Mouse (Mus musculus) embryonic facial prominence, embryonic 13.5 days (tissue): ENCODE results near the gene Macrod1. TPM values are rescaled to one million over a fixed set of nuclear protein-coding genes. Genes with fewer than 3 reads are reported as not detected.
A peak's percentile ranks its signal among the peaks of the same experiment; 100 is the strongest.

Source experiments
- ATAC-seq: fragments of 200-750 bp; cut with Nextera tagmentation; 2 replicates; pipeline ENCODE4 v1.8.0; 2017; ENCODE audit warnings: low read depth; ENCODE audit not compliant: insufficient number of reproducible peaks, insufficient read depth, low FRiP score, low TSS enrichment
- H3K27ac ChIP-seq: fragments of 300-500 bp; sonication (generic); 2 replicates; pipeline ENCODE4 v1.5.1; 2015; ENCODE audit warnings: moderate library complexity, mild to moderate bottlenecking, inconsistent platforms
- H3K27me3 ChIP-seq: fragments of 300-500 bp; sonication (generic); 2 replicates; pipeline ENCODE4 v1.6.1; 2015; ENCODE audit warnings: mild to moderate bottlenecking, inconsistent platforms
- H3K36me3 ChIP-seq: fragments of 300-500 bp; sonication (generic); 2 replicates; pipeline ENCODE4 v1.6.1; 2015; ENCODE audit warnings: mild to moderate bottlenecking, inconsistent platforms
- H3K4me1 ChIP-seq: fragments of 300-500 bp; sonication (generic); 2 replicates; pipeline ENCODE4 v1.6.1; 2015; ENCODE audit warnings: inconsistent platforms
- H3K4me2 ChIP-seq: fragments of 300-500 bp; sonication (generic); 2 replicates; pipeline ENCODE4 v1.6.1; 2015; ENCODE audit warnings: moderate library complexity, mild to moderate bottlenecking, inconsistent platforms
- H3K4me3 ChIP-seq: fragments of 300-500 bp; sonication (generic); 2 replicates; pipeline ENCODE4 v1.5.1; 2015; ENCODE audit warnings: mild to moderate bottlenecking, inconsistent platforms
- H3K9ac ChIP-seq: fragments of 300-500 bp; sonication (generic); 2 replicates; pipeline ENCODE4 v1.6.1; 2015; ENCODE audit warnings: mild to moderate bottlenecking, inconsistent platforms
- H3K9me3 ChIP-seq: fragments of 300-500 bp; sonication (generic); 2 replicates; pipeline ENCODE4 v1.6.1; 2016; ENCODE audit warnings: inconsistent platforms
- WGBS: fragments of 180-500 bp; shearing (Covaris S2); methylation state at CpG from one replicate; pipeline ENCODE4 v1.1.7; 2015; ENCODE audit warnings: mixed read lengths; 5-methylcytosine and 5-hydroxymethylcytosine counted together
- polyA plus RNA-seq: library from polyadenylated mRNA; unstranded; fragments of >200 nt; fragmentation: Nextera tagmentation; extraction: Ambion mirVana; gene quantifications from 2 replicates; pipeline ENCODE4 v1.2.1, GENCODE M21; 2015

Gene Macrod1
- 7.1 and 9.0 TPM in 2 replicates for polyA plus RNA-seq

- no peak within 1 kb of the TSS for H3K27ac ChIP-seq
- H3K4me1 ChIP-seq: peaks cover 29% of the 10 kb centered on the region
- peak within 1 kb of the TSS; percentile 75 for H3K9ac ChIP-seq
- H3K4me2 ChIP-seq: peak within 1 kb of the TSS; percentile 100
- under 1% methylated on average over 70 of the region's 72 CpGs for WGBS
- no peaks in the 10 kb centered on the region for H3K9me3 ChIP-seq
- H3K36me3 ChIP-seq: no peaks in the 10 kb centered on the region
- no peaks in the 10 kb centered on the region for H3K27me3 ChIP-seq
- H3K4me3 ChIP-seq: peak within 1 kb of the TSS; percentile 76
- peak; percentile 70 for ATAC-seq
Observed at GRCm38 (mm10) chr19:7056248-7057087, at the start of gene Macrod1. TSS of gene Macrod1 (plus strand) at chr19:7056810.

DNA sequence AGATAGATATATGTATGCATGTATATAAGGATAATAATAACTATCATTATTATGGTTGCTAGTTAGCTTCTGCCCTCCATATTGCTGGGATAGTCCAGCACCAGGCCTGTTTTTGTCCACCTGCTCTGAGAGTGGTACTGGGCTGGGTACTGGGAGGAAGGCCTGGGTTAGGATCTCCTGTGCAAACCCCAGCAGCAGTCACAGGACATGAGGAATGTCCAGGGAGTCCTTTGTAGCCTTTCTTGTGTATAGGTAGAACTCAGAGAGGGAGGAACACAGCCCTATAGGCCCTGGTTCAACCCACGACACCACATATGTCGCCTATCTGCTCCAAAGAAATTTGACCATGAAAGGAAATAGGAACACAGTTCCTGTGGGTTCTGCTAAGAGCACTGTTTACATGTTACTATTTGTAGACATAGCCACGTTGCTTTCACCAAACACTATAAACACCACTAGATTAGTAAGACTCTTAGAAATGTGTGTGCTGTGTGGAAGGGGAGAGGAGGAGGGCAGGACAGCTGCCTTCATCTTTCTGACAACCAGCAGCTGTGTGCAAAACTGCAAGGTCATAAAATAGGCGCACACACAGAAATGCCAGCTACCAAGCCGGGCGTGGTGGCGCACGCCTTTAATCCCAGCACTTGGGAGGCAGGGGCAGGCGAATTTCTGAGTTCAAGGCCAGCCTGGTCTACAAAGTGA, 49.6 kb upstream of the Macrod1 start:
- 83% methylated on average over 9 of the region's 9 CpGs for WGBS
- H3K4me3 ChIP-seq: no peak overlapping the region
- ATAC-seq: no peak
- no peak overlapping the region for H3K9ac ChIP-seq
- no peak overlapping the region for H3K27ac ChIP-seq
- no peak overlapping the region for H3K4me2 ChIP-seq
- H3K9me3 ChIP-seq: no peaks in the 10 kb centered on the region
- no peaks in the 10 kb centered on the region for H3K27me3 ChIP-seq
- no peaks in the 10 kb centered on the region for H3K4me1 ChIP-seq
- no peaks in the 10 kb centered on the region for H3K36me3 ChIP-seq

- no peak for ATAC-seq
- Histone ChIP-seq H3K4me3 (no peak overlapping the region), H3K4me2 (no peak overlapping the region), H3K27me3 (no peaks in the 10 kb centered on the region), H3K27ac (no peak overlapping the region), H3K4me1 (no peaks in the 10 kb centered on the region), H3K9ac (no peak overlapping the region), H3K36me3 (peaks cover 12% of the 10 kb centered on the region; the same call in 1 of the 2 replicates), H3K9me3 (no peaks in the 10 kb centered on the region)
- whole genome bisulfite sequencing: 83% methylated on average over 4 of the region's 4 CpGs
Observed at GRCm38 (mm10) chr19:7012426-7012825, 44.2 kb upstream of the Macrod1 start.

DNA sequence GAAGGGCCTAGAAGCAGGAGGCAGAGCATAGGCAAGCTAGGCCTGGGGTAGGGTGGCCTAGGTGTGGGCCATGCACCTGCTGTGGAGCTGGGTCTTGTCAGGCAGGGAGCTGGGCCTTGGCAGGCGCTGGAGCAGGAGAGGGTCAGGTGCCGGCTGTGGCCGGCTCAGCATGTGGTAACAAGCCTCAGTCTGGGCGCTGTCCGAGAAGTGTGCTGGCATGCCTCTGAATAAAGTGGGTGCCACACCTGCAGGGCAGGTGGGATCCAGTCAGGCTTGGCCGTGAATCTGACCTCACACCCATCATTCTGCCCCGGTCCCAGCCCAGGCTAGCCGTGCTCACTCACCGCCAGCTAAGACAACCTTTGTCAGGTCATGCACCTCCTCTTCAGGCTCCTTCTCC, 42.6 kb upstream of the Macrod1 start:
- Histone ChIP-seq H3K36me3 (peaks cover 22% of the 10 kb centered on the region), H3K9me3 (no peaks in the 10 kb centered on the region), H3K4me3 (no peak overlapping the region), H3K9ac (no peak overlapping the region), H3K27me3 (no peaks in the 10 kb centered on the region), H3K27ac (no peak overlapping the region), H3K4me2 (no peak overlapping the region), H3K4me1 (no peaks in the 10 kb centered on the region)
- 83% methylated on average over 9 of the region's 9 CpGs for WGBS
- ATAC-seq: no peak

DNA sequence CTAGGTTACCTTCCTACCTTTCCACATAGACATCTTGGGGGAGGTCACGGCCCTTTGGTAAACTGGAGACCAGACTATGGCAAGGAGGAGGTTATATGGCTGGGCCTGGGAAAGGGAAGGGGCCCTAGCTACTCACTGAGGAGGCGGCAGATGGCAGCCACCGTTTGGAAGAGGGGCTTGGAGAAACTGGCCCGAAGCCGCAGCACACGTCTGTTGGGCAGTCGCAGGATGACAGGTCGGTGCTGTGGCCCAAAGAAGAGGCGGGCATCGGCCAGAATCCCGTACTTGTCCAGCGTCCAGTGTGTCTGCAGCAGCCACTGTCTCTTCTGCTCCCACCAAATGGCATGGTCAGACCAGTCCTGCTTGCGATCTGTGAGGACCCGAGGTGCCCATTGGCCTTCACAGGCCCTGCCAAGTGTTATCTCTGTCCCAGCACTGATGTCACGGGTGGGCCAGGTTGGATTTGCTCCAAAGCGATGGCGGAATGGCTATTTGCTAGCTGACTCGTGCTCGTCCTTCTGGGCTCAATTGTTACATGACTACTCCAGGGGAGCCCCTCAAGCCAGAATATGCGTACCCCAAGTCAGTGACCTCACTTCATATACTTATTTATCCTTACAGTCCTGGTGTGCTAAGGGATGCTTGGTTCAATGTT, 42.0 kb upstream of the Macrod1 start:
- no peak overlapping the region for H3K4me3 ChIP-seq
- no peak for ATAC-seq
- H3K4me1 ChIP-seq: no peaks in the 10 kb centered on the region
- H3K9me3 ChIP-seq: no peaks in the 10 kb centered on the region
- no peak overlapping the region for H3K27ac ChIP-seq
- H3K27me3 ChIP-seq: no peaks in the 10 kb centered on the region
- H3K36me3 ChIP-seq: peaks cover 29% of the 10 kb centered on the region
- 88% methylated on average over 20 of the region's 20 CpGs for whole genome bisulfite sequencing
- H3K4me2 ChIP-seq: no peak overlapping the region
- no peak overlapping the region for H3K9ac ChIP-seq

DNA sequence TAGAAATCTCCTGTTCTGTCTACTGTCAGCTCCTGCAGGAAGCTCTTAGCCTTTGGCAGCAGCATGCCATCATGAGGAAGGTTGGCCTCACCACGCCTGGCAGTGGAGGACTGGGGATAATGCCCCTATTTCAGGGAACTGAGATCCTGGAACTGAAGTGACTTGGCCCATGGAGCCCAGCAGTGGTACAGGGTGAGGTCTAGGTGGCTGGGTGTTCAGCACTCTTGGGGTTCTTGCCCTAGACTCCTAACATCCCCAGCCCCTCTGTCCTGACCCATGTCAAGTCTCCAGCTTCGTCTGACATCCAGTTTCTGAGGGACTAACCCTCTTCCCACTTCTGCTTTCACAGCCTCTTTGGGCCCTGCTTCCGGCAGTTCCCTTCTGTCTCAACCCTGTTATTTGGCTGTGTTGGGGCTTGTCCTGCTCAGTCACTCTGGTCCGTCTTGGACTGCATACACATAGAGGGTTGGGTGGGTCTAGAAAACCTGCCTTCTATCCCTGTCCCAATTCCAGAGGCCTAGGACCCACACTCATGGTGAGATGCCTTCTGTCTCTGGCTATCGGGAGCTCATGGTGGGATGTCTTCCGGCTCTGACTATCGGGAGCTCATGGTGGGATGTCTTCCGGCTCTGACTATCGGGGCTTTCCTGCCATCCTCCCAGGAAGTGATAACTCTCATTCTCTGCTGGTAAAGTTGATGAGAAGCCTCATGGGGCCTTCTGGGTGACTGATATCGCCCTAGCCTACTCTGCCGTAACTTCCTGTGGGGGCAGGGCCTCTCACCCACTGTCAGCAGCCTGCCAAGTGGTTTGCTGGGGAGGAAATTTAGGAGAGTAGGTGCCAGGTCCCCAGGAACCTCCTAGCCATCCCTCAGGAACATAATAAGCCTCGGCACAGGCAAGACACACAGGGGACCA, 38.8 kb upstream of the Macrod1 start:
- Histone ChIP-seq H3K36me3 (peaks cover 61% of the 10 kb centered on the region), H3K27ac (no peak overlapping the region; the same call in 1 of the 2 replicates), H3K9ac (0 out of 2 replicates have a peak overlapping the region, but pooled peaks have one; percentile 16), H3K4me3 (no peak overlapping the region), H3K4me1 (no peaks in the 10 kb centered on the region), H3K27me3 (no peaks in the 10 kb centered on the region), H3K4me2 (no peak overlapping the region), H3K9me3 (no peaks in the 10 kb centered on the region)
- WGBS: 79% methylated on average over 12 of the region's 12 CpGs
- no peak for ATAC-seq

DNA sequence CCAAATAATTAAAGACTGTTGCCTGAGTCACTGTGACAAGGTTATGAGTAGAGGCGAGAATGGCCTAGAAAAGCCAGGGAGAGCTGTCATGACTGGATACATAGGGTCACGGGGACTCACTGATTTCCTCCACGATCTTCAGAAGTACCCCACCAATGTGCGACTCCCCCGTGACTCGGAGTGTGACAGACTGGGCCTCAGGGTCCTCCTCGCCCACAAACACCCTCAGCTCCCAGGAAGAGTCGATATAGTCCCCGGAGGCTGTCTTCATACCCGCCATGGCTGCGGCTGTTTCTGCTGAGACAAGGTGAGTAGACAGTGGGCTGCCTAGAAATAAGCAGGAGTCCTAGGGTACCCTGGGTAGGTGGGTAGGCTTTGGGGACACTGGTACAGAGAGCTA, 38.1 kb upstream of the Macrod1 start:
- Histone ChIP-seq H3K4me1 (no peaks in the 10 kb centered on the region), H3K9me3 (no peaks in the 10 kb centered on the region), H3K27ac (no peak overlapping the region; the same call in 1 of the 2 replicates), H3K9ac (0 out of 2 replicates have a peak overlapping the region, but pooled peaks have one; percentile 16), H3K4me2 (no peak overlapping the region), H3K27me3 (no peaks in the 10 kb centered on the region), H3K36me3 (peaks cover 68% of the 10 kb centered on the region), H3K4me3 (no peak overlapping the region)
- no peak for ATAC-seq
- WGBS: 87% methylated on average over 11 of the region's 11 CpGs

DNA sequence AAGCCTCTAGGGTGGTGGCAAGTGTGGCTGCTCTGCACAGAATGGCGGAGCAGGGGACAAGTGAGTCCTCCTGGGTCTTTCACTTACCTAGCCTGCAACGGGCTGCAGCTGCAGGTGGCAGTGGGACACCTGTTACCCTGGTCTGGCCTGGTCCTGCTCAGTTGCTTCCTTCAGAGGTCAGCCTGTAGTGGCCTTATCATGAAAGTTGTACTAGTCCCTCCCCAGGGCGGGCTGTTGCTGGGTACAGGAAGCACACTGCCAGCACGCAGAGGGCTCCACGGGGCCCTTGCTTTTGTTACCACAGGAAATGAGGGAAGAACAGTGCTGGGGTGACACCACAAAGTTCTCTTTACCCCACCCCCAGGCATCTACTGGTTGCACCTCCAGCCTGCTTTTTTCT, 37.4 kb upstream of the Macrod1 start, which contains the start of gene Fermt3:
Fermt3 (minus strand) TSS at position 279 of the 400 bp plus-strand sequence.
- ATAC-seq: no peak
- H3K9ac ChIP-seq: 0 out of 2 replicates have a peak within 1 kb of the TSS, but pooled peaks have one; percentile 16
- no peaks in the 10 kb centered on the region for H3K27me3 ChIP-seq
- 80% methylated on average over 5 of the region's 5 CpGs for WGBS
- H3K4me1 ChIP-seq: no peaks in the 10 kb centered on the region
- H3K27ac ChIP-seq: peak within 1 kb of the TSS; percentile 7; the same call in 1 of the 2 replicates
- no peaks in the 10 kb centered on the region for H3K9me3 ChIP-seq
- no peak within 1 kb of the TSS for H3K4me3 ChIP-seq
- peaks cover 68% of the 10 kb centered on the region for H3K36me3 ChIP-seq
- no peak within 1 kb of the TSS for H3K4me2 ChIP-seq

GRCm38 (mm10) chr19:7020224-7020641, 36.4 kb upstream of the Macrod1 start:
- Histone ChIP-seq H3K4me2 (no peak overlapping the region), H3K27ac (no peak overlapping the region), H3K9me3 (no peaks in the 10 kb centered on the region), H3K4me3 (no peak overlapping the region), H3K27me3 (no peaks in the 10 kb centered on the region), H3K36me3 (peaks cover 79% of the 10 kb centered on the region), H3K4me1 (no peaks in the 10 kb centered on the region), H3K9ac (no peak overlapping the region)
- WGBS: 49% methylated on average over 3 of the region's 3 CpGs
- no peak for ATAC-seq

DNA sequence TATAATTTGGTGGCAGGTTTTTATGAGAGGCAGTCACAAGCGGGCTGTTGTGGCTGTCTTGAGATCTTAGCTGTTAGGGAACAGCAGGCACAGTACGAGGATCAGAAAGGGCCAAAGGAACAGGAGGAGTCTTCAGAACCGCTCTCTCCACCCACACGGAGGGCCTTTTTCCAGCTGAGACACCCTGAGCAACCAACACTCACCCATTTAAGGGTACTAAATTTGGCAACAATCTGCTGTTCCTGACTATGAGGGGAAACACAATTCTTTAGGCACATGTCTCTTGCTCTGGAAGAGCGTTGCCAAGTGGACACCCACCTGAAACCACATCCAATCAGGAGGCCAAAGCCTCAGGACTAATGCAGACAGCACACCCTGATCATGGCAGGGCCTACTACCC, 27.1 kb upstream of the Macrod1 start:
- no peak for ATAC-seq
- Histone ChIP-seq H3K36me3 (peaks cover 98% of the 10 kb centered on the region), H3K4me2 (no peak overlapping the region), H3K9me3 (no peaks in the 10 kb centered on the region), H3K9ac (no peak overlapping the region), H3K4me1 (no peaks in the 10 kb centered on the region), H3K27me3 (no peaks in the 10 kb centered on the region), H3K4me3 (no peak overlapping the region), H3K27ac (no peak overlapping the region)
- 97% methylated on average over 5 of the region's 5 CpGs for WGBS
